In genomic region chr1:134053207-134053606, GRCm38 (mm10) we compare ENCODE assay signal across 8 mouse cellular contexts. TPM values are rescaled to one million over a fixed set of nuclear protein-coding genes. Genes with fewer than 3 reads are reported as not detected.
DNase-seq lines count a peak whose midpoint lies in the region; ATAC-seq and TF ChIP-seq lines count a peak whose summit lies in the region.
"Had no signal": no experiment of that assay in that cellular context is flagged by ENCODE, and none has a peak within 500 bp of the region (broad histone marks: within the 10 kb centered on the region; RNA-seq: fewer than 3 reads in every experiment).

No protein-coding gene starts in this region.

- no peaks in the 10 kb centered on the region for H3K36me3 ChIP-seq in hindbrain, embryonic 12.5 days

- TF ChIP-seq CTCF in cerebellum, adult 2 months (IDR thresholded peaks at IDR 0.05; ENCODE audit: borderline replicate concordance, insufficient read depth, low read depth, low read length): peak; percentile 92

- no peak overlapping the region for H3K4me2 ChIP-seq in hindbrain, embryonic 12.5 days (replicated peaks)

- TF ChIP-seq POLR2A in cerebellum, adult 2 months (IDR thresholded peaks at IDR 0.05; ENCODE audit: borderline replicate concordance, insufficient read depth, low read length): no peak

- H3K4me1 ChIP-seq in cerebellum, adult 2 months (ENCODE audit: control insufficient read depth, insufficient read depth, low read length): no peaks in the 10 kb centered on the region
- 0 out of 2 replicates have a peak, but pooled peaks cover 5% of the 10 kb centered on the region for H3K4me1 ChIP-seq in hindbrain, embryonic 12.5 days

- peak; percentile 81 for DNase-seq in R1 (ENCODE audit: low read depth, low spot score)
- peak; percentile 74 to 84 for DNase-seq in cerebellum, adult 2 months
- peak; percentile 81 for DNase-seq in forelimb bud, embryonic 11.5 days (ENCODE audit: low read depth, low spot score)
- DNase-seq in left cerebral cortex, adult 11 months (ENCODE audit: low spot score): peak; percentile 76
- peak; percentile 89 for DNase-seq in right cerebral cortex, postnatal 4 days

- no peak overlapping the region for H3K4me3 ChIP-seq in cerebellum, adult 2 months (replicated peaks; ENCODE audit: insufficient read depth, low read depth, low read length)
- no peak overlapping the region for H3K4me3 ChIP-seq in hindbrain, embryonic 12.5 days

- no peaks in the 10 kb centered on the region for H3K27me3 ChIP-seq in cerebellum, adult 2 months (ENCODE audit: control insufficient read depth, insufficient read depth, low read length)
- no peaks in the 10 kb centered on the region for H3K27me3 ChIP-seq in hindbrain, embryonic 12.5 days

- no peak overlapping the region for H3K9ac ChIP-seq in hindbrain, embryonic 12.5 days

- H3K27ac ChIP-seq in cerebellum, adult 2 months (ENCODE audit: insufficient read depth, low read length): no peak overlapping the region
- no peak overlapping the region for H3K27ac ChIP-seq in hindbrain, embryonic 12.5 days
- H3K27ac ChIP-seq: macrophage had no signal

- no peaks in the 10 kb centered on the region for H3K9me3 ChIP-seq in hindbrain, embryonic 12.5 days (replicated peaks)

- 3% methylated on average over 6 of the region's 6 CpGs for WGBS in cerebellum, adult 2 months
- 5% methylated on average over 6 of the region's 6 CpGs for WGBS in hindbrain, embryonic 12.5 days

- peak; percentile 26; the same call in 1 of the 2 replicates for ATAC-seq in hindbrain, embryonic 12.5 days (ENCODE audit: low FRiP score)
- ATAC-seq in megakaryocyte progenitor cell, adult 5-6 weeks (replicated peaks; ENCODE audit: poor library complexity): peak; percentile 92

RNA-seq across cellular contexts. Expression of gene Fmod, which starts 16.2 kb away (rescaled TPM):
- polyA plus RNA-seq in cerebellum, adult 2 months (2012; rRNA removed): 7.5 and 10.8 TPM in 2 replicates
- 12.7 and 19.8 TPM in 2 replicates for polyA plus RNA-seq in hindbrain, embryonic 12.5 days (2016; fragmentation: Nextera tagmentation; extraction: Ambion mirVana)
- not detected in 2 replicates for total RNA-seq in megakaryocyte progenitor cell, adult 5-6 weeks (2015)
- not detected in 2 replicates for total RNA-seq in megakaryocyte progenitor cell, adult 5-6 weeks (2017)
- polyA plus RNA-seq: macrophage had no signal

RNA-seq across cellular contexts. Expression of gene Btg2, which starts 25.7 kb away (rescaled TPM):
- polyA plus RNA-seq in cerebellum, adult 2 months (2012; rRNA removed): 11.9 and 15.3 TPM in 2 replicates
- 90.4 and 105 TPM in 2 replicates for polyA plus RNA-seq in hindbrain, embryonic 12.5 days (2016; fragmentation: Nextera tagmentation; extraction: Ambion mirVana)
- 14.2 and 22.2 TPM in 2 replicates for total RNA-seq in megakaryocyte progenitor cell, adult 5-6 weeks (2015)
- 38.7 and 47.8 TPM in 2 replicates for total RNA-seq in megakaryocyte progenitor cell, adult 5-6 weeks (2017)

RNA-seq across cellular contexts. Expression of gene Chit1, which starts 57.8 kb away (rescaled TPM):
- not detected in 2 replicates for polyA plus RNA-seq in cerebellum, adult 2 months (2012; rRNA removed)
- 0.13 TPM in 1 of 2 replicates, not detected in the other for polyA plus RNA-seq in hindbrain, embryonic 12.5 days (2016; fragmentation: Nextera tagmentation; extraction: Ambion mirVana)
- 1.3 and 2.3 TPM in 2 replicates for total RNA-seq in megakaryocyte progenitor cell, adult 5-6 weeks (2015)
- total RNA-seq in megakaryocyte progenitor cell, adult 5-6 weeks (2017): 0.74 and 1.8 TPM in 2 replicates
- polyA plus RNA-seq: macrophage had no signal
